Mouse (Mus musculus) gastrocnemius, adult 8-10 months (tissue): ENCODE data around the gene Slc22a23. TPM values are rescaled to one million over a fixed set of nuclear protein-coding genes. Genes with fewer than 3 reads are reported as not detected.
"Not testable (repeated sequence)": the region's sequence is repeated elsewhere in the genome, so short reads cannot be mapped to it uniquely, and the experiment has no call there.

Experiments used
- DNase-seq, 2 experiments: peaks; one replicate each; pipeline ENCODE4 v3.0.0; 2022; ENCODE audit warnings: low spot score in 2 of 2
- total RNA-seq, 4 experiments: library from RNA; stranded (reverse); gene quantifications; 2 replicates each; pipeline ENCODE4 v1.2.4; 2022

The Slc22a23 gene
- 10 to 100 TPM in 2 of 4 experiments, 1 to 10 TPM in 2; 6.1 to 12.3 (median 8.7) TPM for total RNA-seq

DNA sequence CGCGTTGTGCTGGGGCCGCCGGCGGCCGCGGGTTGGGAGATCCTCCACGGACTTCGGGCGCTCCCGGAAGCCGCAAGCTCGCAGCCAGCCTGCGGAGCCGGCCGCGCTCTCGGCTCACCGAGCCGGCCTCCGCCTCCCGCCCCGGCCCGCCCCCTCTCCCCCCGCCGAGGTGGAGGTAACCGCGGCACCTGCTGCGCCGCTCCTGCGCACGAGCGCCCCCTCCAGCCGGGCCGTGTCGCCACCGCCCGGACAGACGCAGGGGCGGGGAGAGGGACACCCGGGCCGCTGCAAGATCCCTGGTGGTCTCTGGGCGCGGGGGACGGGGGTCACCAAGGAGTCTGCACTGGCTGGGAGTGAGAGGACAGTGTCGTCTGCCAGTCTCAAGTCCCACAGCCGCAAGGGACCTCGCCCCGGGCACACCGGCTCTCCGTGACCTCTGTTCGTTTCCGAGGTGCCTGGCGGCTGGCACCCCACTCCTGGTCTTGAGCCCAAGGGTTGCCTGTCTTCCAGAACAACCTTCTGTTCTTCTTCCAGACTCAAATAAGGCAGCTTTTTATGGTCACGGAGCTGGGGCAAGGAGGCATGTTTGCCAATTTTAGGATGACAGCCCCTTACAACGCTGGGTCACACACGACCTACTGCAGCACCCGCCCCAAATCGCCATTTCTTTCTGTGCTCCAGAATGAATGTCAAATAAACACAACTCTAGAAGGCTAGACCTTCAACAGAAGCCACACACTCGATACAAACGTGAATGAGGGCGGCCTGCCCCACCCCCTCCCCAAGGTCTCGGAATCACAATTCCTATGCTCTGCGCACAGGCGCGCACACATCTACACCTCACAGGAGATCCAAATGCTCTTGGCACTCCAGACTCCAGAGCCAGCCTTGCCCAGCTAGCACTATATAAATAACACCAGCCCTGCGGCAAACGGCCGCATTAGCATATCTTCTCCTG, at the start of gene Slc22a23:
Gene Slc22a23 (minus strand): TSS at position 55 of the 958 bp plus-strand sequence.
- peak; percentile 68 for DNase-seq

DNA sequence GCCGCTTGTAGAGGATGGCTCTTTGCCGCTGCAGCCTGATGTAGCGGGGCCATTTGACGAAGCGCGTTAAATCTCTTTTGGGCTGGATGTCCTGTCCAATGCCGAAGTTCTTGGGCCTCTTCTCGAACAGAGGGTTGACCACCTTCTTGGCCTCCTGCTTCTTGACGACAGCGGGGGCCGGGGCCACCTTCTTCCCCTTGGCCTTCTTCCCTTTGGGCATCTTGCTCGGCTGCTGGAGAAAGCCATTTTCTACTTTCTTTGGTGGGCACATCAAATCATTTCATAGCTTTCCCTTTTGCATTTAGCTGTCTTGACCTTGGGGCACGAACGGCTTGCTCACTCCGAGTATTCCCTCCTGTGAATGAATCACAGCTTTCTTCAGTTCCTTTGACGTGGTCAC, 49.3 kb upstream of the Slc22a23 start:
- not testable (repeated sequence) for DNase-seq

DNA sequence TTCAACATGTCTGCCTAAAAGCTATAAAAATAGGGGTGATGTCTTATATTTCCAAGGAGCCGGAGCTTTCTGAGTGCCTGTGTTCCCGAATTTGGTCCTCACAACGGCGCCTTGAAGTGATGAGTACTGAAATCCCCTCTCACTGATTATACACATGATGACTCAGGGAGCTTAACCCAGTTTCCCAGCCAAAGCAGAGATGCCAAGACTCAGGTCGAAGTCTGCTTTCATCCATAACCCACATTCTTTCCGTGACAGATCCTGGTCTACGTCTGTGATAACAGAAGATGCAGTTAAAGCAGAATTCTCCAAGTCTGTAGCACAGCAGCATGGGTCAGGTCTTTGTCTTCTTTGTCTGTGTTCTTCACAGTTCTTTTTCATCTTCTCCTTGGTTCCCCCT, 47.4 kb upstream of the Slc22a23 start:
- no peak for DNase-seq

DNA sequence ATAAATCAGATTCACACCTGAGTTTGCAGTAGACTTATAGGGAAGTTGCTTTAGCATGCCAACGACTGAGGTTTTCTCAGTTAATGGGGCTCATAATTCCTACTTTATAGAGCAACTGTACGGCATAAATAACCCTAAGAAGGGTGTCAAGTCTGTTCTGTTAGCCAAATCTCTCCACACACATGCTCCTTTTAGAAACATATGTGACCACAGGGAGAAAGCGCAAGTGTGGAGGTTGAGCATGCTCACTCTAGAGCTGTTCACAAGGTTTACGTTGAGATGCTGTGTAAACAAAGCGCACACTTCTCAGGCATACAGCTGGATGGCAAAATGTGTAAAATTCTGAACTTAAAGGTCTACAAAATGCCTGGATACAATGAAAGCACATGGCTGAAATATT, 43.2 kb upstream of the Slc22a23 start:
- no peak for DNase-seq

DNA sequence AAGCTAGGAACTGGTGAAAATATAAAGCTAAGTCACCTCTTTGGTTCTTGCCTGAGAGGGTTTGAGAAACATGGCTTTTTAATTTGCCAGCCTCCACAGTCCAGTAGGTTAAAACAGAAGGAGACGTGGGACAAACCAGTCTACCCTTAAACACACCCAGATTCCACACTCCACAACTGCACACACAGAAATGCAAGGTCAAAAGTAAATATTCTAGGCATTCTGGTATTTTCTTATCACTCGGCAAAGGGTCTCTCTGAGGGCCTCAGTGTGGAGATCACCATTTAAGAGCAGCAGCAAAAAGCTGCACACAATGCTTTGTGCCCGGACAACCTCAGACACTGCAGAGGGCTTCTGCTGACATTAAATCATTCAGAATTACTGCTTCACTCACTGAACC, 38.4 kb upstream of the Slc22a23 start:
- no peak for DNase-seq

DNA sequence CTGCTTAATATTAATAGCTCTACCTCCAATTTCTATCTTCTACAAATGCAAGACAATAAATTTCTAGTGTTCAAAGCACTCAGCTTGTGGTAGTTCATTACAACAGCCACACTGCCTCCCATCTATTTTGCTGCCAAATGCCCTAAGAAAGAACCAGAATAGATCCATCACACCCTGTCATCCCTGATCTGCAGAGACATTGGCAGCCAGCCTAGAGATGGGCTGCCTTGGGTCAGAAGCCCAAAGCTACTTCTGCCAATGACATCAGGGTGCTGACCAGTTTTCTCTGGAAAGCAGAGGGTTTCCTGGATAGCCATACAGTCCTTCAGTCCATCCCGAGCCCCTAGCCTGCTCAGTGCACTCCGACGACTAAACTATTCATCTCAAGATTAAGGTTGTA, 33.9 kb upstream of the Slc22a23 start:
- no peak for DNase-seq

DNA sequence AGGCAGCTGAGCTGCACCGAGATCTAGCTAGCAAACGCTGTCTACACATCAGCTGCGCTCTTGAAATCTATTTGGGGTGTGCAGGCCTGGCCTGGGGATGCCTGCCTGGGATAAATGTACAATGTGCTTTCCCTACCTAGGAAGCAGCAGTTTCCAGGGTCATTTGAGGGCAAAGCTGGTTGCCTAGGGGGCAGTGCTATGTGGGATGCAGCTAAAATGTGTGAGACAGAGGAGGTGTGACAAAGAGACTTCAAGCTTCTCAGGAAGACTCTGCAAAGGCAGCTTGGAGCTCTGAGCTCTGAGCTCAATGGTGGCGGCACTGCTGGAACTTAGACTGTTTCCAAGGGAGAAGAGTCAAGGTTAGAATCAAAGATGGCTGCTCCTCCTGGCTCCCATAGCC, 30.2 kb upstream of the Slc22a23 start:
- DNase-seq, result no peak

DNA sequence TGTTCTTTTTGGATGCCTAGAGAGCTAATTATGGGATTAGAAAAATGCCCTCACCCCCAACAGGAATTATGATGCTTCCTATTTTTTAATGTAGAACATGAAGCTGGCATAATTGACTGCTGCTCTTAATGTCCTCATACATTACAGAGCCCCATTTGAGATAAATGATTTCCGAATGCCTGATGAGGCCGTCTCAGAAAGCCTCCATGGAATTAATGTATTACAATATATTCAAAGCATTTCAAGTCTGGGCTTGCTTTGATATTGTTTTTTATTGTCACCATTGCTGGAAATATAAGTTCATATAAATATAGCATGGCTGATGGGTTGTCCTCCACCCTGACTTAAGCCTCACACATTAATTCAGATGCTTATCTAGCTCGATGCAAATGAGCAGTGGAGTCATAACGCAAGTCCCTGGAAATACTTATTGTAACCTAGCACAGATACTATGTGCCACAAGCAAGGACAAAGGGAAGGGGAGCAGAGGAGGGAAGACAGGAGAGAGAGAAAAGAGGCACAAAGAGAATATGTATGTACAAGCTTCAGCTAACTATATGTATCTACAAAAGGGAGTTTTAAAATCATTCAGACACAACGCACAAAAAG, 28.0 kb upstream of the Slc22a23 start:
- DNase-seq, result no peak

DNA sequence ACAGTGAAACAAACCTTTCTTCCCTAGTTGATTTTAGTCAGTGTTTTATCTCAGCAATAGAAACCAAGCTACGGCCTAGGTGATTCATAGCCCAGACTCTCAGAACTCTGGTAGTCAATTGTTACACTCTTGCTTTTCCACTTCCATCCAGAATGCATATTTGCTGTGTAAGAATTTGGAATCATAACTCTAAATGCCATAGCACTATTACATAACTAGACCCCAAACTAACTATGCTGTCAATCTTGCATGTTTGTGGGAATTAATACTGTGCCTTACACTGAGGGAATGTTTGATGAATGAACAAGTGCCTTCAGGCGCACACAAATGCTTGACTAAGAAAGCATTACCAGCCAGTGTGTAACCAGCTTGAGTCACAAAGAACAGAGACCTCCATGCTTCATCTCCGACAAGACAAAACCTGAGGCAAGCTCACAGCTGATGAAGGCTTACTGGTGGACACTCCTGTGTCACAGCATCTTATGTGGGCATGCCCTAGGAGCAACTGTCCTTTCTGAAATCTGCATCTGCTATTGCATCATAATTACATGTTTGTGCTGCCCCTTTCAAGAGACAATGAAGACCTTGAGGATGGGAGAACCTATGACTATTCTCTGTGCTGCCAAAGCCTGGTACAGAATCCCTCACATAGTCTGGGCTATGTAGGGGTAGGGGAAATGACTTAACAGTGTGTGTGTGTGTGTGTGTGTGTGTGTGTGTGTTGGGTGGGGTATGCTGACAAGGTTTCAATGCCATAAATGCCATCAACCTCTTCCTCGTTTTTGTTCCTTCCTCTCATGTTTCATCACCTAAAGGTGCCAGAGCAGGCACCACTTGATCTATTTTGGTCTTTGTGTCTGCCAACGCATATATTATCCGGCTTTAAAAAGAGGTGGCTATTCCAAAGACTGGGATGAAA, 27.2 kb upstream of the Slc22a23 start:
- no peak for DNase-seq

DNA sequence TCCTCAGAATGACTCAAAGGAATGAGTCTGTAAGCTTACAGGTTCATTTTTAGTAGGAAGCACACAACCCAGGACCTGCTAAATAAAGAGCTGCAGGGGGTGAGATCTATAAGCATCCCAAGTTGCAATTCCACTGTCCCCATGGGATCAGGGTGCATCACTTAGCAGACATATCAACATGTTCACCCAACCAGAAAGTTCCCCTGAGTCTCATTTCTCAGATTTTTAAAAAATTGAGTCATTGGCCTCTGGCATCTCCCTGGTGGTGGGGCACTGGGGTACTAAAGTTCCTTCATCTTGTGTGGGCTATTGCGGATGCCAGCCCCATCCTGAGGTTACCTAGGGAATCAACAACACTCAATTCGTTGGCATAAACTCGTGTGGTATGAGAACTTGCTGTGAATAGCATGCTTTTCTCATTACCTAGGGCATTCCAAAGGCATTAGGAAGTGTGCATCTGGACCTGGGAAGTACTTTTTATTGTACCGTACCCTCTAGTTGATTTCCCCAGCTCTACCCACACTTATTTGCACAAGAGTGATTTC, 25.4 kb upstream of the Slc22a23 start:
- DNase-seq, result no peak

DNA sequence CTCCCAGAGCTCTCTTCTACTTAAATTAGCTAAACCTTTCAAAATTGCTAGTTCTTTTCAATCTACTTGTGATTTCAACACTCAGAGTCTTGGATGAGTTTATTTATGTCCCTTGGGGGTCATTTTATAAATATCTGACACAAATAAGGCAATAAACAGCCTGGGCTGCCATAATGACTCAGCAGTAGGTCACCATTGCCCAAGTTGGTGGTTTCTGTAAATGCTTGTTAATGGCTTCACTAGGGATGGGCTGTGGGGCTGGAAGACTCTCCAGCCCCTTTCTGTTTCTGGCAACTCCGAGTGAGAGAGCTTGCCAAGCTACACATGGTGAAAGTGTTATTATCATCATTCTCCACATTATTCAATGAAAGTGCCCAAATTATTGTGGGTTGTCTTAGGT, 20.2 kb upstream of the Slc22a23 start:
- DNase-seq, result peak in 1 of 2 experiments; percentile 16

DNA sequence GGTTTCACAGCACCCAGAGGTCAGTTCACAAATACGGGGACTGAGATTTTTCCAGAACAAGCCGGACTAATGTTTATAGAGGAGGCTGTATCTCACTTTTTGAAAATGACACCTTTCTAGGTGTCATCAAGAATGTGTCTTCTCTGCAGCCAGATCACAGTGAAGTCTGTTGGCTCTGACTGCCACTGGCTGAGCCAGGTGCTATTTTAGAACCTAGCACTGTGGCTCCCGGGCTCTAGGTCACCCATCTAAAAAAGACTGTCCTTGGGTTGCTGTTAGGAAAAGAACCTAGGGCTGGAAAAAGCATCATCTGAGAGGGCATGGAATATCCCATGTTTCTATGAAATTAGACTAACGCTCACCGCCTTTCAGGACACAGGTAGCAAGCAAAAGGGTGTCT, 10.7 kb upstream of the Slc22a23 start:
- peak; percentile 15 to 33 for DNase-seq

DNA sequence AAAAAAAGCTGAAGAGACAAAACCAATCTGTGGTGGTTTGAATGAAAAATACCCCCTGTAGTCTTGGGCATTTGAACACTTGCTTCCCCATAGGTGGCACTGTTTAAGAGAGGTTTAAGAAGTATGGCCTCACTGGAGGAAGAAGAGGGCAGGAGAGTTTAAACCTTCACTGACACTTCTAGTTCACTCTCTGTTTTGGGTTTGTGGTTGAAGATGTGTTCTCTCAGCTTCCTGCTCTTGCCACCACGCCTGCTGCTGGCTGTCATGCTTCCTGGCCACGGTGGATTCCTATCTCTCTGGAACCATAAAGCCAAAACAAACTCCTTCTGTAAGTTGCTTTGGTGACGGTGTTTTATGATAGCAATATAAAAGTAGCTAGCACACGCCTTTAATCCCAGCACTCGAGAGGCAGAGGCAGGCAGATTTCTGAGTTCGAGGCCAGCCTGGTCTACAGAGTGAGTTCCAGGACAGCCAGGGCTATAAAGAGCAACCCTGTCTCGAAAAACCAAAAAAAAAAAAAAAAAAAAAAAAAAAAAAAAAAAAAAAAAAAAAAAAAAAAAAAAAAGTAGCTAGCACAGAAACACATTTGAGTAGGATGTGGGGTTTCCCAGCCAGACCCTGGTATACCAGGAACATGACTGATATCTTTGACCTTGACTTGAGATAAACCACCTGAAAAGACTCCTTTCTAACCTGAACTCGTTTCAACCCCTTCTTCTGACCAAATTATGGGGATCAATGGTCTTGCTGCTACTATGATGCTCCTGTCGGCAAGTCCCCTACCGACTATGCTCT, 10.0 kb upstream of the Slc22a23 start:
- DNase-seq, result no peak

DNA sequence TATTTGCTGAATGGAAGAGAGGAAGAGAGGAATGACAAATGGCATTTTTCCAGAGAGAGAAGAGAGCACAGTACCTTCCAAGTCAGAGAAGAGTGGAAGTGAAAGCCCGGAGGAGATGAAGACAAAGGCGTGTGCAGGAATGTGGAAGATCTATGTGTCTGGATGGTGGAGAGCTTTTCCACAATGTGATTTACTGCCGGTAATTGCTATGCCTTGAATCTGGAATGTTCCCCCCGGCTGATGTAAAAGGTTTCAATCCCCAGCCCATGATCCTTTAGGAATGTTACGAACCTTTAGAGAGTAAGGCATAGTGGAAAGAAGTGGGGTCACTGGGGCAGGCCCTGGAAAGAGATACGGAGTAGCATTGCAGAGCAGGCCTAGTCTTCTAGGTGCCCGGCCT, 8.3 kb upstream of the Slc22a23 start:
- DNase-seq, result no peak

DNA sequence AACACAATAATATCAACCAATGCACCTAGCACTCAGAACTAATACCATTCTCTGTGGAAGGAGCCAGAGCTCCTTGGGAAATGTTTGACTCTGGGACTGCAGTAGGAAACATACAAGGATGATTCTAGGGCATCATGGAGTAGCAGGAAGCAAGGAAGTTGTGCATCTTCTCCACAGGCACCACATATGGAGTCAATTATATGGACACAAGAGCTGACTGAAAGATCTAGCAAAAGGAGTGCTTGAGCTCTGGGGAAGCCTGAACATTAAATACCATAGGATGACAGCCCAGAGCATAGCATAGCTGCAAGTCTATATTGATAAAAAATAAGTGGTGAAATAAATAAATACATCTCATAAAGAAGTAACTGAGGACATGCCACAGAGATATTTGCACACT, 6.5 kb upstream of the Slc22a23 start:
- no peak for DNase-seq

DNA sequence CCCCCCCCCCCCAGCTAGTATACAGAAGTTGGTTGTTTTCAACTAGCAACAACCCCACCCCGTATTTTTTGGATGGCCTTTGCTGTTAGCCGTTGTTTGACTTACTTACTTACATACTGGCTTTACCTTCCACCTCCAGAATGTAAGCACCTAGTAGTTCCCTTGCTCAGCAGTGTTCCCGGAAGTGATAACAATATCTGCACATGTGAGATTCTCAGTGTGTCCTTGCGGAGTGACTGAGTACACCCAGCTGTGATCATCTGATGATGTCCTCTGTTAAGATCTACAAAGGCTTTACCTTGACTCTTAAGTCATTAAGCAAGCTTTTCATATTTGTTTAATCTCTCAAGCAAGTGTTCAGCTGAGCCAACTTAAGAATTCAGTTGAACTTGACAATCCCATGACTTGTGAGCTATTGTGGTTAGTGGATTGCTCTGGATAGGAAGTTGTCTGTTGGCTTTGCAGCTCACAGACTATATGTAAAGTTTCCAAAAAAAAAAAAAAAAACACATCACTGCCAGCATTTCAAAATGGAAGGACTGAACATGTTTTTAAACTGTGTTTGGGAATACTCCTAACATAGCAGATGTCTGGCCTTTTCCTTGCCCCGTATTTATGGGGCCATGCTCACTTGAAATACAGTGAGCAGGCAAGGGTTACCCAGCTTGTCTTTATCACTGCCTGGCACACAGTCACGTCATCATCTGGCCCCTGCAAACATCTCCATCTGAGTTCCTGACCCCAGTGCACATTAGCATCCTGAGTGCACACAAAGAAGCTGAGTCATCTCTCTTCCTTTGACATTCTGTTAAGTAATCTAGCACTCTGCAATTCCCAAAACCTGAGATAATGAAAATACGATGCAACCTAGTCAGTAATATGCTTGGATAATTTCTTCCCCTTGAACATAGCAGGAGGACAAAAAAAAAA, 3.2 kb upstream of the Slc22a23 start:
- DNase-seq, result no peak

DNA sequence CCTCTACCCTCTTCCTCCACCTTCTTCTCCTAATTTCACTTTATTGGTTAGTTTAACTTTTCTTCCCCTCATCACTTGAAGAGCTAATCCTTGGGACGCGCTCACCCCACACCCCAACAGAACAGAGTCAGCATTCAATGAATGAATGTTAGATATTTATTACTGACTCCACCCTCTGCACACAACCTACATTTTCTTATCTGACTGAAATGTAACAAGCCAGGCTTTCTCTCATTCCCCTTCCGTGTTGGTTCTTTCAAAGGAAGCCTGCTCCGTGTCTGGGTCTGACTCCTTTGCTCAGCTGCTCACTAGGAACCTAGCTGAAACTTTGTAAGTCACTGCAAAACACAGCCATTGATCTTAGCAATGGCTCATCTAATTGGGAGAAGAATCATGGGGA, 1.8 kb upstream of the Slc22a23 start:
- DNase-seq, result no peak

DNA sequence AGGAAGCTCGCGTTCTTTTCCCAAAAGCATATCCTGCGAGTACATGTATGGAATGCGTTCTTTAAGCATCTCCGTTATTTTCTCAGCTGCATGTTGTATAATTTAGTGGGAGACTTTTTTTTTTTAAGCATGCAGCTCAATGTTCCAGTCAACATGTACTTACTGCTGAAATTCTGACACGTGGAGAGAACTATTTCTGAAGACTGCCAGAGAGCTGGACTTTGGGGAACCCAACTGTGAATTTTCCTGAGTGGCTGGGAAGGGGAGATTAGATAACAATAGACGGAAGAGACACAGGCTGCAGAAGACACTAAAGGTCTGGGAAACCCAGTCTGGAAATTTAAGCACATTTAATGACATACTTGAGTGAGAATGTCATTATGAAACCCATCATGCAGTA, 1.3 kb upstream of the Slc22a23 start:
- no peak for DNase-seq

DNA sequence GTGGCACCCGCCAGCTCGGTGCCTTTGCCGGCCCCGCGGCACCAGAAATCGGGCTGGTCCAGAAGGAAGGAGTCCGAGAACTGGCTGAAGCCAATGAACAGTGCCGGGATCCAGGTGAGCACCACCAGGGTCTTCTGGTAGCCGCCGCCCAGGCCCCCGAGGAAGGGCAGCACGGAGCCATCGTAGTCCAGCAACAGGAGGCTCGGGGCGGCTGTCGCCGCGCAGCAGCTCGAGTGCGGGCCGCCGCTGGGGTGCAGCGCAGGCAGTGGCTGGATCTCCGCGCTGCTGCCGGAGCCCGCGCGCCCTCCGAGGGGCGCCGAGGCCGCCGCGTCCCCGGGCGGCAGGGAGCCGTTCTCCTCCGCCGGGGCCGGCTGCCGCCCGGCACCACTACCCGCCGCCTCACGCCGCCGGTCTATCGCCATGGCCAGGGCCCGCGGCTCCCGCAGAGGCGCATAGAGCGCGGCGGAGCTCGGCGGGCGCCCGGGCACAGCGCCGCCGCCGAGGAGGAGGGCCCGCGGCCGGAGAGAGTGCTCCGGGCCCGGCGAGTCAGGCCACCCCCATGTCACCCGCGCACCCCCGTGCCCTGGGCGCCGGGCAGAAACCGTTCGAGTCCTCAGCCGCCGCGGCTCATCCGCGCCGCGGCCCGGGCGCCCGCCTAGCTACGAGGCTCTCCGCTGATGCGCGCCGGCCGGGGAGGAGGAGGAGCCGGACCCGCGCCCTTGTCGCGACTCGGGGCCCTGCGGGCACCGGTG, 430 bp downstream of the Slc22a23 start:
- DNase-seq, result peak in 1 of 2 experiments; percentile 14
